Mouse (Mus musculus) megakaryocyte progenitor cell, adult 5-6 weeks (primary cell): Measurements from ENCODE around the gene Tmem131l. TPM values are rescaled to one million over a fixed set of nuclear protein-coding genes. Genes with fewer than 3 reads are reported as not detected.

ENCODE experiments used
- ATAC-seq: replicated peaks from 2 replicates; pipeline ENCODE4 v1.8.0; 2016; ENCODE audit warnings: mild to moderate bottlenecking, moderate TSS enrichment, inconsistent platforms; ENCODE audit not compliant: poor library complexity
- total RNA-seq, 2 experiments: library from RNA; stranded (forward) in 1 of 2; stranded (reverse) in 1 of 2; fragments of 157-497, 149-512 nt in 1 of 2; fragments of 200-1000 nt in 1 of 2; gene quantifications; 2 replicates each; pipeline versions ENCODE4 v1.2.3 to v1.2.4; 2015 to 2017

Tmem131l gene
- total RNA-seq, 2 experiments from 2014 or later, result 28.3 to 61.4 TPM

DNA sequence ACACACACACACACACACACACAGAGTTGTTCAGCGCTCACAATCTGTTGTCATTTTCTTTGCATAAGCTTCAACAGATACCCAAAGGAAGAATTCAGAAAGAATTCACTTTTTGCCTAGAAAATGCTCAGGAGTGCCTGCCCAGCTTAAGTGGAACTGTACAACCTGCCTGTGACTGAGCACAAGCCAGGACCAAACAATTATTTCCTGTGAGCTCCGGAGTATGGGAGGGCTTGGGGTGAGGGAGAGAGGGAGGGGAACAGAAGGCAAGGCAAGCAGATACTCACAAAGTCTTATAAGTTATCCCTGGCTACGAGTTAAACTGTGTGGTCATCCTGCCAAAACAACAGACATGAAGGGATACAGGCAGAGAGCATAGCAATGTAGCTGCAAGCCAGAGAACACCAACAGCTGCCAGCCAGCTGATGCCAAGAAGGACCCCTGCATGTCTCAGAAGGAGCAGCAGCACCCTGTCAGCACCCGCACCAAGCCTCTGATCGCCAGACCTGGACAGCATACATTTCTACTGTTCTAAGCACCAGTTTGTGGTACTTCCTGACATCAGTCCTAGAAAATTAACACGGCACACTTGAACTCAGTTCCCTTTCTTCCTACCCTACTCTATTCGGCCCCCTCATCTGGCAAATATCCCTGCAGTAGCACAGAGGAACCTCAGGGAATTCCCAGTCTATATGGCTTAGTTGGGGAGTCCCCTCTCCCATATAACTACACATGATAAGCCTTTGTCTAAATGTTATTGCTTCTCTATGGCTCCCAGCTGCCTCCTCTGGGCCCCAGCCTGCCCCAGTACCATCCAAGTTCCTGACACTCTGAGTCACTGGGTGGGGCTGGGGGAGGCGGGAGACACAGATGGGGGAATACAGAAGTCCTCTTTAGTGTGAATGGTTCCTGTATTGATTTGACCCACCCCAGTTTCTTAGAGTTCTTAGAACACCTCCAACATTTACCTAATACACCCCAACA, 18.5 kb downstream of the Tmem131l start:
- peak; percentile 26; the same call in 1 of the 2 replicates for ATAC-seq

DNA sequence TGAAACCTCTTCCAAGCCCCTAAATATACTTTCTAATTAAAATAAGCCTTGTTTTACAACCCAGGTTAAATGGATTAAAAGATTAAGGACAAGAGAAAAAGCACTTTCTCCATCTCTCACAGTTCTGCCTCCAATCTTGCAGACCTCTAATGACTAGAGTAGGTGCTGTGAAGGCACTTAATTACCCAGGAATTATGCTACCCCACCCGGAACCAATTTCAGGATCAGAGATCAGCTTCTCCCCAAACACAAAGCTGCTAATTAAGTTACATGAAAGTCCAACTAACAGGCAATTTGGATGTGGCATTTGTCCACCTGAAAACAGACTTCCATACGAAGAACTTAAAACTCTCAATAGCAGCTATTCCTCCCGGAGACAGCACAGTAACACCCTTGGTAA, 19.4 kb downstream of the Tmem131l start:
- no peak for ATAC-seq

DNA sequence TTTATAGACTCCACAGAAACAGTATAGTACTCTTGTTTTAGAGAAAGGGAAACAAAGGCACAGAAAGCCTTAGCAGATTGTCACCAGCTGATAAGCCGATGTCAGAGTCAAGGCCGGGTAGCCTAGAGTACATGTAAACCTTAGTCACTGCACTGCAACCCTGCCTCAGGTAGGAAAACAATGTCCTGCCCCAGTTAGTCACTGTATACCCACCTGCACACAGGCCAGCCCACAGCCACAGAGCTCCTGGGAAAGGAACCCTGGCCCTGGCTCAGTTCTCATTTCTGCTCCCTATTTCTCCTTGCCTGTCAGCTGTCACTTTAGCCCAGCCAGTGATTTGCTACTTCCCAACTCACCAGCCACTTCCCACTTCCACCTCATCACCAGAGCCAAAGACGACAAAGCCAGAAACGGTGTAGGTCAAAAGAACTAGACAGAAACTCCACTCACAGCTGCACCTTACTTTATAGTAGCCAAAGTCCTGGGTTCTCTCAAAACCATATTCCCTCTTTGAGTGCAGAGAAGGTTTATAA, 24.4 kb downstream of the Tmem131l start:
- ATAC-seq, result 0 out of 2 replicates have a peak, but pooled peaks have one; percentile 16

DNA sequence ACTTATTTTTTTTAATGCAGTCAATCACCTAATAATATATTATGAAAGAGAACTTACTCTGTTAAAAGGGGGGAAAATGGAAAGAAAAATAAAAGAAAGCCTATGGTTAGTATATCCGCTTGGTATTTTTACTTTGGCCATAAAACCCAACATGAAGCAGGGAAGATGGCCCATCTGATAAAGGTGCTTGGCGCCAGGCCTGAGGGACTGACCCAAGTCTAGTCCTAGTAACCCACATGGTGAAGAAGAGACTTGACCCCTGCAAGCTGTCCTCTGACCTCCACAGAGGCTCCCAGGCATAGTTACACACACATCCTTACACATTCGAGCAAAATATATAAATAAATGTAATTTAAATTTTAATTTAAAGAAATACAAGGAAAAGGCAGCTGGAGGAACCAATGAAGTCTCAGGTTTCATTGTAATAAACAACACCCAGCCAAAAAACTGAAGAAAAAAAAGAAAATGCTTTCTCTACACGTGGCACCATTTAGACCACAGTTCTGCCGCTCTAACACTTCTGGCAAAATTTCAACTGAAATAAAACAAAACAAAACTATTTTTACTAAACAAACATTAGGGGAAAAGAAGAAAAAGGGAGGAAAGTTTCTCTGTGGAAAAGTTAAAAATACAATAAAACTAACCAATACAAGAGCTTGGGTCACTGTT, 28.8 kb downstream of the Tmem131l start:
- no peak for ATAC-seq

DNA sequence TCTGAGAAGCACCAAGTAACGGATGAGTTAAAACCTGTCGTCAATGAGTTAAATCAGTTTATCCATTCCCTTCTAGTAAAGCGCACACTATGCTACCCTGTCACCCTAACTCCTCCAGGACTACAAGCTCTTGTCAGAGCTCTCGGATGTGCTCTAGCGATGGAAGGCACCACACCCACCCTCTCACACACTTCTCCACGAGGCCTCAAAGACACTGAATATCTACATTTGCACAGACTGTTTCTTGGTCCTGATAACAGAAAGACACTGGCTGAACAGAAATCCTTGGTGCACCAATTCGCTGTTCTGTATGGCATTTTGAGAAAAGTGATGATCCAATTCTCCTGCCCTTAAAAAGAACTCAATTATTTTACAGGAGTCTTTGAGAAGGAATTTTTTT, 34.0 kb downstream of the Tmem131l start:
- peak; percentile 93 for ATAC-seq

DNA sequence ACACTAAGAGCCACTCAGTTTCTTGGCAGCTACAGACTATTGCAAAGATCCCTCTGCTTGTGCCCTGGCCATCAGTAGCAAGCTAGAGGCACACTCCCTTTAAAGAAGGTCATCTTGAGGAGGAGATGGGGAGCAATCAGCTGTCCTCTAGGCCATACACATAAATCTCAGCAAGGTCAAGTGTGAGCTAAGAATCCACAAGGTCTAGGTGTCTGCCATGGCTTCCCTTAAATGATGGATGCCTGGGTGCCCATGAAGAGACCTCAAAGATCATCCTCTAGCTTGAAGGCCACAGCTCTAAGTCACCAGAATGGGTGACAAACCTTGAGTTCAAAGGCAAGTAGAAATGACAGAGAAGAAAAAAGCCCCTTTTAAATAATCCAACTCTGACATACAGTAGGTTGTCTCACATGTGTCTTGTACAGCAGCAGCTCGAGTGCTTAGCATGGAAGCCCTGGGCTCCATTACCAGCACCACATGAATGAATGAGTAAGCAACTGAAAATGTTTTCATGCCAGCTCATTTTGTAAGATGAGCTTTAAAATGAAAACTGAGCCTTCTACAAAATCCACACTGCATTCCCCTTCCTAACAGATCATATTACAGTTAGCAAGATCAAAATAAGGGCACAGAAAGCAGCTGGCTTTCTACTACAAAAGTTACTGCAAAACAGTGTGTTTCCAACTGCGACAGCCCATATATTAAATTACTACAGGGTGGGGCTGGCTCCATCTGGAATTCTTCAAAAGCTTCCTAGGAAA, 35.5 kb downstream of the Tmem131l start:
- no peak for ATAC-seq

DNA sequence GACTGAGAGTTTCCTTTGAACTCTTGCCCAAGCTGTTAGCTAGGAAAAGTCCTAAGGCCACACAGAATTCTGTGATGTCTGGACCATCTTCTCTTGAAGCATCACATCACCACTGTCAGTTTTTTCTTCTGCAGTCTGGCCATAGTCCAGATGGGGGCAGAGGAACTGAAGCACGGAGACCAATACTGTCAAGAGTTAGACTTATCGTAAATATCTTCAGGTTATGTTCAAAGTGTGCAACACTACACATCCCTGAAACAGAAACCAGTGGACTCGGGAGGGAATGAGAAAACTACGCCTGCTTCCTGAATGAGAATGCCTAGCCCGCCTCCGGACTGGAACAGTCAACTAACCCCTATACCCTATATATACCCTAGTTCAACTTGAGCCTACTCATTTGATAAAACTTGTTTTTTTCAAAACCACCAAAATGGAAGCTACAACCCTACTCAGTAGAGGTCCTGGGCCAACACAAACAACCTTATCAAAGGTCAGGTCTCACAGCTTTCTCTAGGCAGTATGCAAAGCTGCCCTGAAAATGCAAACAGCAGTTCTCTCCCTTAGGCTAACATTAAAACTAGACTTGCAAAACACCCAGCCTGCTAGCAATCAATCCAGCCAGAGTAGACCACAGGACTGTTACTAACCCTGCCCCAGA, 37.4 kb downstream of the Tmem131l start:
- ATAC-seq, result no peak

DNA sequence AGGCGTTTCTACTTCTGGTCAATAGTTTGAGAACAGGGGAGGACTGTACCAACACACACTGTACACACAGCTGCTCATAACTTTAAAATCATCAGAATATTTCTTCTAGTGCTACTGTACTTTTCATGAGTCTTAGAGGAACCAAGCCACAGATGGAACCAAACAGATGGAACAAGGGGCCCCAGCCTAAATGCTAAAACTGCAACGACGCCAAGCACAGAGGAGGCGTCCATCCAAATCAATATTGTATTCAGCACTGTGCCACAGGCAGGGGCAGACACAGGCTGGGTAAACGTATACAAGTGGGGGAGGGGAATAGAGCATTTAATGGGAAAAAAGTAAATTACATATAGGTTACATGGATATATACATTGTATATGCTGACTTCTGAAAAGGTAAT, 42.4 kb downstream of the Tmem131l start:
- ATAC-seq, result no peak

DNA sequence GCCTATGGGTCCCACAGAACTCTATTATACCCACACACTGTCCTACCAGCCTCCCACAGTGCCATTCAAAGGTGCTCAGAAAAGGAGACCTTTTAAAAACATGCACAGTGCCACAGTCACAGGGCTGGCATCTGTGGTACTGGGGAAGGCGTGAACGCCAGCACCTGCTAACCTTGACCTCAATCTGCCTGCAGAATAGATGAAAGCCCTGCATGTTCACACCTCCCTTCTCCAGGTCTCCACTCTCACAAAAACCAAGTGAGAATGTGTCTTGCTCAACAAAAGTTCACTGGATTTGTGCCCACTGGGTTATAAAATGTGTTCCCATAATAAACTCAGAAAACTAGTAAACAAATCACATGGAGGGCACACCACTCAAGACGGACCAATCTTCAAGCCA, 42.9 kb downstream of the Tmem131l start:
- ATAC-seq, result no peak

DNA sequence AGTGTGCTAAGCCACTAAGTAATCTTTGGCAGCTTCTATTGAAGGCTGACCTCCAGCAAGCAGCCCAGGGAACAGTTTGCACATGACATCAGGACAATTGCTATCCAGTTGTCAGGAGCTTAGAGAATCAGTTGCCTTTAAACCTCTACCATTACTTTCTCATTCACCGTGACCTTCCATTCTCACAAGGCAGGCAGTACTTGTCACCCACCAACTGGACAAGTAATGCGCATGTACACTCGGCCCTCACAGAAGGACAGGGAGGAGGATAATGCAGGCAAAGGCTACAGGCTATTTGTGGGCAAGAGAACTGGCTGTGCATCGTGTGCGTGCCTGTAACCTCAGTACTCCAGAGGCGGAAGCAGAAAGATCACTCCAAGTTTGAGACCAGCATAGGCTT, 43.9 kb downstream of the Tmem131l start:
- ATAC-seq, result no peak

DNA sequence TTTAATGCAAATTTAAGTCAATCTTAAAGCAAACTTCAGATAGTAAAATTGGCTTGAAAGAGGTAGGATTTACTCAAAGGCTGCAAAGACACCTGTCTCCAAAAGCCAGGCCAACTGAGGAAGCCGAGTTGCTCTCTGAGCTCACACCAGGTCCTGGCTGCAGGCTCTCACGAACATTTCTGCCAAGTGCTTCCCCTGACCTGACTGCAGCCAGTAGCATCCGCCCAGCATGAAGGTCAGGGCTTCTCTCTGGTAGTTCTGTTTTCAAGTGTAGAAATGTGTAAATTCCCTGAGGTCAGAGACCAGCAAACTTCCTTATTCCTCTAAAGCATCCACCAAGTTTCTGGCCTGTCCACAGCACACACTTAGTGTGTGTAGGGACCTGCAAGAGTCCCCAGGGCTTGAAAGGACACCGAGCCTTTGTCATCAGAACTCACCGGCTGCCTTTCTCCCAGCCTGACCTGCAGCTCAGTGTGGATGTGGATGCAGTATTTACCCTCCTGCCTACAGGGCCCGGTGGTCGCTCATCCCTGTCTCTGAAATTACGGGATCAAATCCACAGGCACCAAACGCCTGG, 44.6 kb downstream of the Tmem131l start:
- 0 out of 2 replicates have a peak, but pooled peaks have one; percentile 27 for ATAC-seq

DNA sequence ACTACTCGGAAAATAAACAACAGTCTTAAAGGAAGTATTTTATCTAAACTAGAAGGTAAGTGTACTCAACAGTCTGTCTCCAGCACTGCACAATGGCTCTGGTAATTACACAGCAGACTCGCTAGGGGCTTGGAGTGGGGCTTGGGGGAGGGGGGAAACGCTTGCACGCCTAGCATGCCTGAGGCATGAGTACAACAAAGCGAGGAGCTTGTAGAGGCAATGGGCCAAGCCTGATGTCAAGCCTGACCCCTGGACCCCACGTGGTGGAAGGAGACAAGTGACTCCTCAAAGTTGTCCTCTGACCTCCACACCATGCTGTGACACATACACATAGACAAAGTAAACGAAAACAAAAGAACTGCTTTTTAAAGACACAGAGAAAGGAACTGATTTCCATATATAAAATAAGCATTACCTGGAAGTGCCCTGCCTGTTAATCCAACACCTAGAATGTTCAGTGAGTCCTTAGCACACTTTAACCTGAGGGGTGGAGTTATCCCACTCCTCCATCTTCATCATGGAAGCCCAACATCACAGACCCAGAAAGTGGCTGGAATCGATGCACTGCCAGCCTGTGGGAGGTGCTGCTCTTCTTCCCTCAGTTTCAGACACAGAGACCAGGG, 45.6 kb downstream of the Tmem131l start:
- ATAC-seq, result no peak

DNA sequence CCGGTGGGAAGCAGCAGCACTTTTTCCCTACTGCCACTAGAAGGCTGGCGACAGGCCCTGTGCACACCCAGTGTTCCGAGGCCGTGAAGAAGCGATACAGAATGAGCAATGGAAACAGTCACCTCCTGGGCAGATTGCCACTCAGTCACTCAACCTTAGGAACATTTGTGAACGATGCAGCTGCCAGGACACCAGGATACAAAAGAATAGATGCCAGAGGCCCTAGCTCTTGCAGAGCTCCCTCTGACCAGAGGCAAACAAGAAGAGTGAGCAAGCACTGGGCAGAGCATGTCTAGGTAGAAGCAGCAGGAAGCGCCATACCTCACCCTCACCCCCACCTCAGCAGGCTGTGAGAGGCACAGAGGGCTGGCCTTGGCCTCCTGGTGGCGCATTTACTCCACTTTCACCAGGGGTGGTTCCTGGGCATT, 46.9 kb downstream of the Tmem131l start:
- ATAC-seq, result peak; percentile 28; the same call in 1 of the 2 replicates

DNA sequence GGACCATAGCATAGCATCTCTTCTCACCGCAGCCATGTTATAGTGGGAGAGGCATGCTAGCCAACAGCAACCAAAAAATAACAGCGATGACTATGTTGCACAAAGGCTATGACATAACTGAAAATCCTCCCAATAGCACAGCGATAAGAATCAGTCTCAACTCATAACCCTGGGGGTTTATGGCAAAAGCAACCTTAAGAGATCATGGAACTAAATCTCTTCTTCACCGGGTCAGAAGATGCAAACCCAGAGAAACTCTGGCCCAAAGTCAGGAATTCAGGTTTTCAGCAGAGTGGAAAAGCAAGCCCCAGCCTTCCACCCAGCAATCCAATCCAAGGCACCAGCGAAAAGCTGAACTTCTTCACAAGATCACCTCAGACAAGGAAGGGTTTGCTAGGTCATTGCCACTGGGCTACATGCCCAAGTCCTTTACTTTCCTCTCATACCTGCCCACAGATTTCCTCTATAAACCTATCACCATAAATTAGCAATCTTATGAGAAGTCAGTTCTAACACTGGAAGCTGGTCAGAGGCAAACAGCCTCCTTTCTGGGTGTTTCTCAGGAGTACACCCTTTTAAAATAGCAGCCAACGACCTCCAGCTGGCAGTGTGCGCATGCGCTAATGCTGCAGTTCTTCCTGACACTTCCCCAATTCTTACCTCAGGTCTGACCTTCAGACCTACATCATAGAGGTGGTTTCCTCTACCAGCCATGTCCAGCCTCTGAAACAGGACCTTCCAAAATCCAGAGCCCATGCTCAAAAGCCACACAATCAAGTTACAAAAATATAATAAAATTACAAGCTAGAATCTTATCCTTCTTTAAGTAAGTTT, 48.1 kb downstream of the Tmem131l start:
- peak; percentile 52 for ATAC-seq

DNA sequence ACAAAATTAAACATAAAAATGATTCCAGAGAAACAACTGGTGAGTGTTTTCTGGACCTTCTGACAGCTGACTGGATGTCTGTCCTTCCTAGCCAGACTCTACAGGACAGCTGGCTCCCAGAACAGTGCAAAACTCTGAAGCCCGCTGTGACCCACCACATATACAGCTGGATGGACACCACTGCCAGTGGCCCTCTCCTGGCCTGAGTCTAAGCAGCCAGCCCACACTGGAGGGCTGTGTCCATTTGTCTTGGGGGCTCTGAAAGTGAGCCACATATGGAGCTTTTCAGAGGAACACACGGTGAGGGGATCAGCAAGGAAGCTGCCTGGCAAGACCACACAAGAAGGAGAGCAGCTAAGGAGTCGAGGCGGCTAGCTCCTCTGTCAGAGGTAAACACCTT, 51.8 kb downstream of the Tmem131l start:
- ATAC-seq, result no peak

DNA sequence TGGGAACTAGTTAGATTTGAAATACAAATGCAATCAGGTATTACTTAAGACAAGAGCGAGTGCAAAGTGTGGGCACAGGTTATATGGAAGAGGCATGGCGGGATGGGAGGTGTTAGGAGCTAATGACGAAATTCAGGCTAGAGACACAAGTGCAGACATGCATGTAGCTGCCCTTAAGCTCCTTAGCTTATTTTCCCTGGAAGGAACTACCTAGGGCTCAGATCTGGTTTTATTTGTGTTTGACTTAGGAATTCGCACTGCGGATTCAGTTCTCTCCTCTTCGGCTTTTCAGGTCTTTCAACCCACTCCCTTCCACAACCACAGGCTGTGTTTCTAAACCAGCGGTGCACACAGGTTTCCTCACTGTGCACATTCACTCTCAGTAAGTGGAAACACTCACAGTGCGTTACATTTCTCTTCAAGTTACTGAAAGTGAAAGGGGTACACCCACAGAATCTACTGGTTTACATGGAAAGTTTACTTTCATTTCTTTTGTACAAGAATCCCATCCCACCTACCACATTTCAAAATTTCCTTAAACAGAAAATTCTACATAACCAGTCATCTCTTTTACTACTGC, 52.4 kb downstream of the Tmem131l start:
- ATAC-seq, result peak; percentile 24; the same call in 1 of the 2 replicates

DNA sequence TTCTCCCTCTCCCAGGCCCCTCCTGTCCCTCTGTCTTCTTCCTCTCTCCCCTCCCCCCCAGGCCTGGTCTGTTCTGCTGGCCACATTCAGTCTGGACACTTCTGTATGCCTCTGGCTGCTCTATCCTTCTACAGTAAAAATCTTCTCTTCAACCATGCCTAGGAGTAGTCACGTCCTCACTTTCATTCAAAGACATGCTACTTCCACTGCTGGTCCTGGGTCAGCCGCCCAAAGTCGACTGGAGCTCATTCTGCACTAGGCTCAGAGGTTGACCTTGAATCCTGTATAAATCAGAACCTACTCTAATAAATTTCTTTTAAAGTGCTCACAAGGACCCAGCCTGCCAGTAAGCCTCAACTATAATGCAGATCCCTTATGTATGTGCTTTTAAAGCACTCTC, 53.2 kb downstream of the Tmem131l start:
- no peak for ATAC-seq

DNA sequence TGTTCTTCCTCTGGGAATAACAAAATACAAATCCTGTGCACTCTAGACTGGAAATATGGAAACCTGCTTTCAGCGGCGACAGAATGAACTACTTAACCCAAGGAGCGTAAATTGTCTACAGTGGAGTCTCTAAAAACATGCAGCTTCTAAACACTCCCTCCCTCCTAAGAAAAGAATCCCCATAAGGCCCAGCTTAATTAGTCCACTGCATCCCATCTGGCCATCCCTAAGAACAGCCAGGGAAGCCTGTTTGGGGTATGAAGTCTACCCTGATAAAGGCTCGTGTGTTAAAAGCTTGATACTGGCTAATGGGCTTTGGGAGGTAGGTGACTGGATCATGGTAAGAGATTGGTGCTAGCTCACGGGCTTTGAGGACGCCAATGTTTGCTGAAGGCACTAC, 54.5 kb downstream of the Tmem131l start:
- no peak for ATAC-seq
